Mouse (Mus musculus): Measurements from ENCODE around the gene Rrn3.
"Not testable (repeated sequence)": the region's sequence is repeated elsewhere in the genome, so short reads cannot be mapped to it uniquely, and the experiment has no call there.

DNA sequence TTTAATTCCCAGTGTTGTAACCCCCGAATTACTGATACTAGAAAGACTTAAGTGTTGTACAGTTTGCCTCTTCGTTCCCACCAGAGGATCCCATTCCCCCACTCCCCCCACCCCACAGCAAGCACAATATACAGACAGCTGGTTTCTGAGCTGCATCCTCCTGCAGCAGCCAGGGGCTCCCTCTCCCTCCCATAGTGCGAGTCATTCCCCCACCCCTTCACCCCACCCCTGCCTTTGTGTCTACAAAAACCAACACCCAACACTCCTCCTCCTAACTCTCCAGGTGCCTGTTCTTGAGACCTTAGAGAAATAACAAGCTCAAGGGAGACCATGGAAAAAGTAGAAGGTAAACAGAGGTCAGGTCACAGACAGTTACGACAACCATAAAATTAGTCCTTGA is 8.9 kb upstream of the Rrn3 start:
- TF ChIP-seq CTCF (IDR thresholded peaks at IDR 0.05 in 2 of 3, conservative IDR thresholded peaks at IDR 0.05 in 1 of 3; ENCODE audit: control insufficient read depth in 1 of 3, insufficient read depth in 1 of 3, low read depth in 2 of 3, low read length in 3 of 3, poor library complexity in 1 of 3, severe bottlenecking in 1 of 3); TCF12 (IDR thresholded peaks at IDR 0.05; ENCODE audit: low read depth, low read length); BHLHE40 (IDR thresholded peaks at IDR 0.05; ENCODE audit: borderline replicate concordance, low read depth, low read length); EP300 (IDR thresholded peaks at IDR 0.05; ENCODE audit: low read depth in 1 of 2, low read length in 2 of 2); USF1 (IDR thresholded peaks at IDR 0.05; ENCODE audit: low read depth, low read length); GATA1 (IDR thresholded peaks at IDR 0.05; ENCODE audit: low read depth, low read length); ZNF384 (IDR thresholded peaks at IDR 0.05; ENCODE audit: low read depth, low read length); POLR2A (IDR thresholded peaks at IDR 0.05; ENCODE audit: control insufficient read depth in 1 of 2, insufficient read depth in 1 of 2, low read depth in 1 of 2, low read length in 2 of 2, poor library complexity in 1 of 2); POLR2AphosphoS2 (IDR thresholded peaks at IDR 0.05; ENCODE audit: low read length); POLR2AphosphoS5 (IDR thresholded peaks at IDR 0.05; ENCODE audit: borderline replicate concordance, low read depth, low read length); JUND (IDR thresholded peaks at IDR 0.05; ENCODE audit: low read depth, low read length): not testable (repeated sequence)
